In the genomic region with DNA sequence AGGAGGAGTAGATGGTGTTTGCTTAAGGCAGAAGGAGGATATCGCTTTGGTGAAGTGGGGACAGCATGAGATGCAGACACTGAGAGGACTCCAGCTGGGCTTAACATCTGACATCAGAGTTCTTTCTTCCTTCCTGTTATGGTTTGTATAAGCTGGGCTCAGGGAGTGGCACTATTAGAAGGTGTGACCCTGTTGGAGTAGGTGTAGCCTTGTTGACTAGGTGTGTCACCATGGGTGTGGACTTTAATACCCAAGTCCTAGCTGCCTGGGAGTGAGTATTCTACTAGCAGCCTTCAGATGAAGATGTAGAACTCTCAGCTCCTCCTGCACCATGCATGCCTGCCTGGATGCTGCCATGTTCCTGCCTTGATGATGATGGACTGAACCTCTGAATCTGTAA, we compare ENCODE assay signal across 12 mouse cellular contexts.
"Had no signal": no experiment of that assay in that cellular context is flagged by ENCODE, and none has a peak within 500 bp of the region (broad histone marks: within the 10 kb centered on the region; RNA-seq: fewer than 3 reads in every experiment).

No protein-coding gene starts in this region.

- H3K36me3 ChIP-seq: midbrain, embryonic 15.5 days had no signal

- H3K4me3 ChIP-seq: midbrain, embryonic 13.5 days; midbrain, embryonic 15.5 days; neural tube, embryonic 12.5 days had no signal

- H3K27ac ChIP-seq: midbrain, embryonic 13.5 days; midbrain, embryonic 15.5 days; neural tube, embryonic 12.5 days had no signal

- H3K4me2 ChIP-seq: lung, embryonic 14.5 days; midbrain, embryonic 11.5 days; midbrain, embryonic 13.5 days; midbrain, embryonic 15.5 days; neural tube, embryonic 12.5 days had no signal

- DNase-seq: lung, adult 18-20 months; lung, embryonic 14.5 days; lung, postnatal 10 days; lung, postnatal 4 days; right cerebral cortex, postnatal 14 days; thymus, adult 2 months; thymus, postnatal 25 days; thymus, postnatal 4 days had no signal

- ATAC-seq: midbrain, embryonic 13.5 days; midbrain, embryonic 15.5 days had no signal

- H3K27me3 ChIP-seq: midbrain, embryonic 13.5 days; midbrain, embryonic 15.5 days; neural tube, embryonic 12.5 days had no signal

- H3K9ac ChIP-seq: lung, embryonic 14.5 days; midbrain, embryonic 13.5 days; midbrain, embryonic 15.5 days; neural tube, embryonic 12.5 days had no signal

- H3K4me1 ChIP-seq: midbrain, embryonic 13.5 days; midbrain, embryonic 15.5 days; neural tube, embryonic 12.5 days had no signal

- H3K9me3 ChIP-seq: midbrain, embryonic 13.5 days; midbrain, embryonic 15.5 days; neural tube, embryonic 12.5 days had no signal
